Mouse (Mus musculus): Measurements from ENCODE around the gene Serpina3m.
"Not testable (repeated sequence)": the region's sequence is repeated elsewhere in the genome, so short reads cannot be mapped to it uniquely, and the experiment has no call there.

Gene Serpina3m

DNA sequence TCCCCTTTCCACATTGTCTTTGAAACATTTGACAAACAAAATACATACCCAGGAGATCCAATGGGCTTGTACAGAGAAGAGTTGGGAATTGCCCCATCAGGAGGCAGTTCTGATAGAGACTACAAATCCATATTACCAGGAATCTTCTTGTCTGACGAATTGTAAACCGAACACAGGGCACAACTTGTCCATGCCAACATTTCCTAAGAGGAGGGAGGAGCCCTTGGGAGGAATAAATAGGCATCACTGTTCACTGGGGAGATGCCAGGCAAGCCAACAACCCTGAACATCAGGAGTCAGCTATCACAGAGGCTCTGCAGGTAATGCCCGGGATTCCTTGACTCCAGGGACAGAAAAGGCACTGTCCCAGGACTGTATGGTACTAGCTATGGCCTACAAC lies at the start of gene Serpina3m, which contains the start of gene Serpina3k:
TSS of gene Serpina3m (plus strand) at position 261 of the 400 bp plus-strand sequence.
TSS of gene Serpina3k (plus strand) at position 261 of the 400 bp plus-strand sequence.
- DNase-seq, result not testable (repeated sequence)

DNA sequence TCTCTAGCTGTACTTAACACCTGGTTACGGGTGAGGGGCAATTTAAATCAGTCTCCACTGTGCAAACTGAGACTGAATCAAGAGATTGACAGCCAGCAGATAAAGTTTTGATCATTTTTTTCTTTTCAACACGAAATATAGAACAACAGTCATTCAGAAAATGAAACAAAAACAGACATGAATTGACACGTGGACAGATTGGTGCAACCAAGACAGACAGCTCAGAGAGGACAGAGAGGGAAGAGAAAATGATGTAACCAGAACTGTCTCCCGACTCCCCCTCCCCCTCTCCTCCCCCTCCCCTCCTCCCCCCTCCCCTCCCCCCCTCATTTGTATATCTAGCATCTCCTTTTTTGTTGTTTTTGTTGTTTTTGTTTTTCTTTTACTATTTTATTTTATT lies 48.4 kb upstream of the Serpina3m start:
- DNase-seq, result no peak

DNA sequence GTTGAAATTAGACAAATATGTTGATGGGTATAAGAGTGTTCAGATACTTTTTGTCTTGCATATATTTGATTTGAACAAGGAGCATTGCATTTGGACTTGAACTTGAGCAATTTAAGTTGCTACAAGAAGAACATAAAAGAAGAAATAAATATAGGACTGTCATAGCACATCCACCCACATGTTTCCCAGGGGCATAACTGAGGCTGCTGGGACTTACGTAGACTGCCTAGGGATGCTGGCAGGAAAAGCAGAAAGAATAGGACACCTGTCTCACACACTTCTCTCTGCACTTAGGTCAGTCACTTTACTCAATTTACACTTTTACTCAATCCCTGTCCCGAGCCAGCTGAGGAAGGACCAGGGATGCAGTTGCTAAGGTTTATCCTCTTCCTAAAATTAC lies 44.3 kb upstream of the Serpina3m start:
- no peak for DNase-seq

DNA sequence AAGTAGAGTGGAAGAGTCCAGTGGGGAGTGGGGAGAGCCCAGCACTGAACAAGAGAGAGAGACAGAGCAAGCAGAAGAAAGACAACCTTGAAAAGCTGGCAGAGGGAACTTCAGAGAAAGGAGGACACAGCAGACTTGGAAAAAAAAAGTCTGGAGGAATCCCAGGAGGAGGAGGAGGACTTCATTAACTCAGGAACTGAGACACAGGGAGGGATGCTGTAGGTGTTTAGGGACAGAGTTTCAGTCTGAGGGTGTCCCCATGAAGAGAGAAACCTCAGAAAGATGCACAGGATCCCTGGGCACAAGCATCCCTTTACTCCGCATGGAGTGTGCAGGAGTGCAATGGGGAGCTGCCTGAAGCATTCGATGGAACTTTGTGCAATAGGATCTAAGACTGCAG lies 40.2 kb upstream of the Serpina3m start:
- DNase-seq, result no peak

DNA sequence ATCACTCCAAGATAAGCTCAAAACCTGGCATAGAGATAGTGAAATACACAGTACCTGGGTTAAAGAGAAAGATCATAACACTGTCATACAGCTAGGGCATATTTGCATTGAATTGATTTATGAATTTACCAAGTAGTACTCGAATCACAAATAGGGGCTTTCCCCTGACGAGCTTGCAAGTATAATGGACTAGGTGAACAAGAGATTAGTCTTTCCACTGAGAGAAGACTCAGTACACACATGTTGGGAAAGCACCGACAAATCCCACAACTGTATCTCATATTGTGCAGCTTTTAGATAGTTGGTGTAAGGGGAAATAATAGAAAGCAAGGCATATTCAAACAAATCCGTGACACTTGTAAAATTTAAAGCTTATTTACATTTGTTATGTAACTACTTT lies 32.3 kb upstream of the Serpina3m start:
- DNase-seq, result no peak

DNA sequence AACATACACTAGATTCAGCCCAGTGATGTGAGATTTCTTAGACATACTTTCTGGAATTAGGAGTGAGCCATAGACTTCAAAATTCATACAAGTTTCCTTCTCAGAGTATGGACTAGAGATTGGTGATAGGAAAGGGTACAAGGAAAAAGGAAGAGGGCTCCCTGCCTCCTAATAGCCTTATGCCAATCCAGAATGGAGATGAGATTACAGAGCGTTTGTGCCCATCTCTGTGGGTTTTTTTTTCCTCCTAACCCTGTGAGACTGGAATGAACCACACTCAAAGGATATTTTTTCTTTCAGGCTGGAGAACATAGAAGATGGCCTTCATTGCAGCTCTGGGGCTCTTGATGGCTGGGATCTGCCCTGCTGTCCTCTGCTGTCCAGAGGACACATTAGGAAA lies 24.0 kb upstream of the Serpina3m start, which contains the start of gene Serpina3j:
TSS of gene Serpina3j (plus strand) at position 301 of the 400 bp plus-strand sequence.
- no peak for DNase-seq

DNA sequence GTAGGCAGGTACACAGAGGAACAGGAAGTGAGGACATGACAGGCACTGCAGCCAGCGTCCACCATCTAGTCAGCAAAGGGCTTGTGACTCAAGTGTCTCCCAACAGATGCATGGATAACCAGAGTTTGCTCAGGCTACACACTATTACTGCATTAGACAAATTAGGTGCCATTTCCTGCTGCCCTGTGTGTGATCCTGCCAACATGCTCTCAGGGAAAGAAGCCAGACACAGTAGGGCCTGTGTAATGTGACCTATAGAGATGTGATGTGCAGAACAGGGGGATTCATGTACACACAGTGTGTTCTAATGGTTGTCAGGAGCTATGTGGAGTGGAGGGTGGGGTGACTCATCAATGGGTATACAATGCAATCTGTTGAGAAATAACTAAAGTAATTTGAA lies 15.8 kb upstream of the Serpina3m start:
- no peak for DNase-seq

DNA sequence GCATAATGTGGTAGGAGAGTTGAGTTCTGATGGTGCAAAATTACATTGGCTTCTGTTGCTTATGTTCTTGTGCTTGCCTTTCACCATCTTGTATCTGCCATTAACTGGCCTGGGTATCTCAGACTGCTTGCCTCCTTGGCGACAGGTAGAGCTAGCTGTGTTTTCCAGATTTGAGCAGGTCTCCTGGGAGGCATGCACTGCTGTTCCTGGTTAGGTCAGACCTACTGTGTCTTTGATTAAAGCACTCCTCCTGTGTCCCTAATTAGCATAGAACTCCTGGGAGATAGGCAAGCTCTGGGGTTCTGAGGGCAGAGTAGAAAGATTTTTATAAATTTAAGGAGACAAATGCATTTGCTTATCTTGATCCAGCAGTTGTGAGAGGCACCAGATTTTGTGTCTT lies 6.6 kb upstream of the Serpina3m start:
- no peak for DNase-seq

DNA sequence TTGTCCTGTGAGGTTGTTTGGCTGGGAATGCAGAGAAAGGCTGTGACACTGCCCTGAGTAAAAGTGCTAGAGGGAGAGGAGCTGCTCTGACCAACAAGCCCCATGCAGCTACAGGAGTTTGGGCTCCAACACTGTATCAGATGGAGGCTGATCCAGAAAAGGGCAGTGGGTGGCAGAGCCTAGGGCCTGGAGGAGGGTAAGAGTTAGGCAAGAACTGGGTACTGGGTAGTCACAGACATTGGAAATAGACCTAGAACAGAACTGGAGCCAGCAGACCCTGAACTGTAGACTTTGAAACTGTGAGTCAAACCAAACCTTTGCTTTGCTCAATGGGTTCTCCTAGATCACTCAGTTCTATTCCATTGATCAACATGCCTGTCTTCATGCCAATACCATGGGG lies 1.4 kb upstream of the Serpina3m start:
- not testable (repeated sequence) for DNase-seq

DNA sequence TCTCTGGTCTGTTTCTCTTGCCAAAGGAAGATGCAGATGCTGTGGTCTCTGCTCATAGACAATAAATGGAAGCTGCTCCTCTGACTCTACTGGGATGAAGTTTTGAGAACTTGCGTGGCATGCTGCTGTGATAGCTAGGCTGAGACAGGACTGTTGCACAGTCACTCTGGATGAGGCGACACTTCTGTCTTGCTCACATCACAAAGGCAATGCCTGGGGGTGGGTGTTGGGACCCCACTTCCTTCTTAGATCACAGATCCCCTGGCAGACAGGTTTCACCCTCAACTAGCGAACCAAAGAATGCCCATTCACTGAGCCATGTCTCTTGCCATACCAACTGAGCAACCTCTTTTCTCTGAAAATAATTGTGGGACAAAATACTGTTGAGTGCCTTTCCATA lies 419 bp downstream of the Serpina3m start:
- no peak for DNase-seq

DNA sequence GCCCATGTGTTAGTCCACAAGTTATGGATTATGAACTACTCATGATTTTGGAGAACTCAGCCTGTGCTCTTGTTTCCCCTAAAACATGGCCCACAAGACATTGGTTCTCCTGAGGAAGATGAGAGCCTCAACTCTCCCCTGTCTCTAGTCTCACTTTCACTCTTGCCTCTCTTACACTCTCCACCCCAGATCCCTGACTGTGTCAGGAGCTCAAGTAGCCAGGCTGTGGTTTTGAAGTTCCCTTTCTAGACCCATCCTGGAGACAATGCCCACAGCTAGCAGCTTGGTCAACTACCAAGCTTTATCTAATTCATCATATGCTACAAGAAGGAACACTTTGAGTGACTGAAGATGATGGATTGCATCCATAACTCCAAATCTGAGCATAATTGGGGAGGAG lies 4.2 kb downstream of the Serpina3m start:
- not testable (repeated sequence) for DNase-seq

DNA sequence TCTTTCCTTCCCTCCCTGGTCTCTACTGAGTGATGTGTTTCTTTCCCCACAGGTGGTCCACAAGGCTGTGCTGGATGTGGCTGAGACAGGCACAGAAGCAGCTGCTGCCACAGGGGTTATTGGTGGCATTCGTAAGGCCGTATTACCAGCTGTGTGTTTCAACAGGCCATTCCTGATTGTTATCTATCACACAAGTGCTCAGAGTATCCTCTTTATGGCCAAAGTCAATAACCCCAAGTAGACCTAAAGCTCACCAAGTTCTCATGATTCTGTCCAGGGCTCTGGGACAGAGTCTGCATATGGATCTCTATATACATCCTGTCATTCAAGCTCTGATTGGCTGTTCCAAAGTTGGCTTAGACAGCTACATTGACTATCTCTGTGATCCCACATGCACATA lies 6.9 kb downstream of the Serpina3m start:
- no peak for DNase-seq

DNA sequence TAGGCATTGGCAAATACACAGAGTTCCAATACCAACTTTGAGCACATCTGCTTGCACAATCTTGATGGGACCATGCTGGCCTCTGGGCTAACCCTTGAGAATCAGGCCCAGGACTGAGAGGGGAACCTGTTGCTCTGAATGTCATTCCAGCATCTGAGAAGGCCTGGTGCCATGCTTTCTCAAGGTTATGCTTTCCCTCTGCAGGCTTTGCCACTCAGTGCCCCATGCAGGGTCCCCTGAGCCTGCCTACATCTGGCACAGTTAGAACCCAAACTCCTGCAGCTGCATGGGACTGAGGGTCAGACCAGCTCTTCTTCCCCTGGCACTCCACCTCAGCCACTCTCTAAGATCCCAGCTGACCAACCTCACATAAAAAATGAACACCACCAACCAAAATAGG lies 7.4 kb downstream of the Serpina3m start:
- no peak for DNase-seq

DNA sequence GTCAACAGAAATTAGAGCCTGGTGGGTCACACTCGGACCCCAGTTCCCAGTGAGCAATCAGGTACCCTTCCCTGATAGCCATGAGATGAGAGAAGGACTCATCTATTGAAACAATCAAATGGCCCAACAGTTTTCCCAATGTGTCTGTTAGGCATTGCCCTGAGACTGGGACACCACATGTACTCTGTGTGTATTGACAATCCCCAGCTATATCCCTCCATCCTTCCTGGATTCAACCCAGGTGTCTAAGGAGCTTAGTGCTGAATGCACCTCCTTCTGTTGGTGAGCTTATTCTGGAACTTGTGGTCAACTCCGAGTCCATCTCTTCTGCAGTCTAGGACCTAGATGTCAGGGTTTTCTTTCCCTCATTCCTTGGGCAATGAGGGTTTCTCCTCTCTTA lies 8.8 kb downstream of the Serpina3m start:
- DNase-seq, result no peak

DNA sequence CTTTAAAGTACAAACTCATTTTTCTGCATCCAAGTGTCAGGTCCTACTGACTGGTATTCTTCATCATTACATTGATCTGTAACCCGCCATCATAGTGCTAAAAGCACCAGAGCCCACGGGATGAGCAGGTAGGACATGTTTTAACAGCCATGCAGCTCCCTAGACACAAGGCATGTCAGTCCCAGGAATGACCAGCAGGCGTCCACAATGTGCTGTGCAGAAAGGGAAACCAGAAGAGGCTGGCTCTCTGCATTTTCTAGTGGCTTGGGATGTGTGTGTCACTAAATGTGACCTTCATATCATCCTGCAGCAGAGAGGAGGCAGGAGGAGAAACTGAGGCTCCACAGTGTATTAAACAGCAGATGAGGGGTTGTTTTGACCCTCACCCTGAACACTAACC lies 13.5 kb downstream of the Serpina3m start:
- peak; percentile 23 to 25 for DNase-seq

DNA sequence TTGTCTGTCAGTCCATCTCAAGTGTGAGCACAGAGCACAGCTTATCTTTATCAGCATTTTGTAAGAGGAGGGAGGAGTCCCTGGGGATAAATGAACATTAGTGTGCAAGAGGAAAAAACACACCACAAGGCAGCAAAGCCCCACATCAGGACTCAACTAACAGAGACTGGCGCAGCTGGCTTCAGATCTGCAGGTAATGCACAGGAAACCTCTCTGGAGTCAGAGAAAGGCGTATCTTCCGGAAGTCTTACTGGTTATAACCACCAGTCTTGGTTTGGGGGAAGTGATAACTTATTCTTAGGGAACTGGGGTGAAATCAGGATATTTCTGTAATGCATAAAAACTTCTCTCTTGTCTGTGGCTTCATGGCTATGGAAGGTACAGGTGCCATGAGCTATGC lies 17.7 kb downstream of the Serpina3m start:
- no peak for DNase-seq

DNA sequence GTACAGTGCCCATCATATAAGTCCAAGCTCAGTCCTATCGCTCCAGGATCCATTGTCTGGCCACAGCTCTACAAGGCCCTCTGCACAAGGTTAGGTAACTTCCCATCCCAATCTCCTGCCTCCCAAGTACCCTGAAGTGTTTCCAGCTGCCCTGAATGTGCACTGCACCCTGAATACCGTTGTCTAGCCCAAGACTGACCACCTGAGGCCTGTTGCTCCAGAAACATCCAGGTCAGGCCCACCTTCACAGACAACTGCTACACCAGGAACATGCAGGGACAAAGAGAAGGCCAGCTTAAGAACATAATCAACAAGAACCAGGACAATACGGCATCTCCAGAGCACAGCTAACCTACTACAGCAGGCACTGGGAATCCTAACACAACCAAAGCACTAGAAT lies 31.7 kb downstream of the Serpina3m start:
- no peak for DNase-seq

DNA sequence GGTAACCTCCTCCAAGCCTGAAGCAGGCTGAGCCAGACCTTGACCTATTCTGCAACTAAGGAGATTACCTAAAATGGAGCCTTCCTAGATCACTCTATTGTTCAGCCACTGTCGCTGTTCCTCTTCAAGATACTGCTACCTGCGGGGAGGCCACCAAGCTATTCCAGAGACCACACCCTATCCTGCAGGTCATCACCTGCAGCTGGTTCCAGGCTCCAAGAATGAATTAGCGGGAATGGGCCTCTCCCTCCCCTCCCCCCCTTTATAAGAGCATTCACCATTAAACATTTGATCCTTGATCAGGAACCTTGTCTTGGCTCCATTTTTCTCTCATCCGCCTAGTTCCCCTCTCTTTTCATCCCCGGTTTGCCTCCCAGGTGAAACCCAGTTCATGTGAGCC lies 38.9 kb downstream of the Serpina3m start:
- DNase-seq, result not testable (repeated sequence)

DNA sequence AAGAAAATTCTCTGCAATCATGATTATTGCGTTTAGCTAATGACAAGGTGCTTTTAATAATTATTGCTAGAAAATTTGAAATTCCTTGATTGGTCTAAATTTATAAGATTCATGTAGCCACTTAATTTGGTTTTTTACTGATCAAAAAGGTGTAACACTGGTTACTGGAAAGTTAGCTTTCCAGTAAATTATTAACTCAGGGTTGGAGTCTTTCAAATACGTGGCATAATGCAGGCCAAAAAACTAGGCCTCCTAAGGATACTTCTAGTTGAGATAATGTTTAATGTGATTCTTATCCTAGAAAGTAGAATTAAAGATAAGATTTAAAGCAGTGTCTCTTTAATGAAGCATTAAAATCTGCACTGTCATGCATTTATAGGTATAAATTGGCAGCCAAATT lies 40.1 kb downstream of the Serpina3m start:
- not testable (repeated sequence) for DNase-seq

DNA sequence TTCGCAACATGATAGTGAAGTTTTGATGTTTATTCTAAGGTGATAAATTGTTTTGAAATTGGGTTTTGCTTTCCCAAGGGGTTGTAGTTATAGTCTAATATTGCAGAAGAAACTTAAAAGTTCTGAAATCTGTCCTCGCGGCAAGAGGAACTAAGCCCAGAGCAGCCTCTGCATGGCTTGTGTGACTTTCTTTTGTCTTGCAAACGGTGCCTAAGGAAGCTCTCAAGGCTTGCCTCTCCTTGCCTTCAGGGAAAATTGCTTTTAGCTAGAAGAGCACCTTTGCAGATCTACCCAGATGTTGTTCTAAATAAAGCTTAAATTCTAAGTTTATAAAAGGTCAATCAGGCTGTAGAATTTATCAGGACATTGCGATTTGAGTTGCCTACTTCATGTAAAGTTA lies 40.5 kb downstream of the Serpina3m start:
- not testable (repeated sequence) for DNase-seq

DNA sequence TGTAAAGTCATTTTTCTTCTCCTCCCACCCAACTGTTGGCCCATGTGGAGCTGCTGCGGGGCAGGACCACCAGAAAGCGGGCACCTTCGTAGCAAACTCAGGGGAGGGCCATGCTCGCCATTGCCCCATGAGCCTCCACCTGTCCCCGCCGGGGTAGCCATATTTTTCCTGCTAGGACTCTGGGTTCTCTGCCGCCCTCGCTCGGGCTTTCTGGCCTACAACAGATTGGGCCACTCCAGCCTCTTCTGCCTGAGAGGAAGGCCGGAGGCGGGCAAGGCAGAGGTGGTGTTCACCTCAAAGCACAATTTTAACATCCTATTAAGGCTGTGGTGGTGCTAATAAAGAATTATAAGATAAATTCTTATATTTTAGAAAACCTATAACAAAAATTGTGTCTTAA lies 41.6 kb downstream of the Serpina3m start:
- DNase-seq, result no peak

DNA sequence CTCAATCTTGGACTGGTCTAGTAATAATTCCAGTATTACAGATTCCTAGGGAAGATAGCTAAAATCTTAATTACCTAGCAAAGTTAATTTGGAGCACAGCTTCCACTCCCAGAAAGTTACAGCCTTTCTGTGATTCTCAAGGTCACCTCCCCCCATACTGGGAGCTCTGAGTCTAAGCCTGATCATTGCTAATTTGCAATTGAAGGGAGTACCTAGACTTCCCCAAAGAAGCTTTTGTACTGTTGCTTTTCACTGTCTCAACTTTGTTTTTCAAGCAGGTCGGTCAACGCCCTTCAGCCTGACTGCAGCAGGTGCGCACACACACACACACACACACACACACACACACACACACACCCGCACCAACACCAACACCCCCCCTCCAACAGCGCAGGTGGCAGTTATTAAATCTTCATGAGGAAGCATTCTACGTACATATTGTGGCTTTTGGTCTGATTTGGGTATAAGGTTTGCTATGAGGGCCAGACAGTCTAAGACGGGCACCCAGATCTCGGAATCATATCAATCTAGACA lies 42.9 kb downstream of the Serpina3m start:
- not testable (repeated sequence) for DNase-seq

DNA sequence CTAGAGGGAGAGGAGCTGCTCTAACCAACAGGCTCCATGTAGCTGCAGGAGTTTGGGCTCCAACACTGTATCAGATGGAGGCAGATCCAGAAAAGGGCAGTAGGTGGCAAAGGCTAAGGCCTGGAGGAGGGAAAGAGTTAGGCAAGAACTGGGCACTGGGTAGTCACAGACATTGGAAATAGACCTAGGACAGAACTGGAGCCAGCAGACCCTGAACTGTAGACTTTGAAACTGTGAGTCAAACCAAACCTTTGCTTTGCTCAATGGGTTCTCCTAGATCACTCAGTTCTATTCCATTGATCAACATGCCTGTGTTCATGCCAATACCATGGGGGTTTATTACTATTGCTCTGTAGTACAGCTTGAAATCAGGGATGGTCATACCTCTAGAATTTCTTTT lies 47.7 kb downstream of the Serpina3m start:
- DNase-seq, result not testable (repeated sequence)

DNA sequence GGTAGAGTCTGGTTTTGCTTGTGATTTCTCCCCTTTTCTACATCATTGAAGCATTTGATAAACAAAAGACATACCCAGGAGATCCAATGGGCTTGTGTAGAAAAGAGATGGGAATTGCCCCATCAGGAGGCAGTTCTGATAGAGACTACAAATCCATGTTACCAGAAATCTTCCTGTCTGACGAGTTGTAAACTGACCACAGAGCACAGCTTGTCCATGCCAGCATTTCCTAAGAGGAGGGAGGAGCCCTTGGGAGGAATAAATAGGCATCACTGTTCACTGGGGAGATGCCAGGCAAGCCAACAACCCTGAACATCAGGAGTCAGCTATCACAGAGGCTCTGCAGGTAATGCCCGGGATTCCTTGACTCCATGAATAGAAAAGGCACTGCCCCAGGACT lies 48.6 kb downstream of the Serpina3m start:
- DNase-seq, result not testable (repeated sequence)

DNA sequence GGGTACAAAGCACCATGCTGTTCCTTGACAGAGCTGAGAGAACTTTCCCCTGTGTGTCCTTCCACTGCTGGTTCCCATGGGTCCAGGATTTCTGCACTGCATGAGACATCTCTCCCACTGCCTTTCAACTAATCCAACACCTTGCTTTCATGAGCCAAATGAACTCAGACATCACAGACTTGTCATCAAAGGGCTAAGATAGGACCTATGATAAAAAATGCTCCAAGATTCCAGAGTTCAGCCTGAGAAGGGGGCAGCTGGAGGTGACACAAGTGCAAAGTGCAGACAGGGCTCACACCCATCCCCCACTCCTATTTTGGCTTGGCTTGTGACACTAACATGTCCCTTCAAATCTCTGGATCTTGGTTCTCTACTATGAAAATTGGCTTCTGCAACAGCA lies 50.2 kb downstream of the Serpina3m start:
- no peak for DNase-seq

Data from cerebellum, adult 18-20 months (tissue).